Mouse (Mus musculus): Measurements from ENCODE around the gene Arhgap4. TPM values are rescaled to one million over a fixed set of nuclear protein-coding genes. Genes with fewer than 3 reads are reported as not detected.
A peak's percentile ranks its signal among the peaks of the same experiment; 100 is the strongest.

Gene Arhgap4
- 2.7 TPM in 2 replicates for polyA plus RNA-seq (2015; fragmentation: Nextera tagmentation; extraction: Ambion mirVana)

DNA sequence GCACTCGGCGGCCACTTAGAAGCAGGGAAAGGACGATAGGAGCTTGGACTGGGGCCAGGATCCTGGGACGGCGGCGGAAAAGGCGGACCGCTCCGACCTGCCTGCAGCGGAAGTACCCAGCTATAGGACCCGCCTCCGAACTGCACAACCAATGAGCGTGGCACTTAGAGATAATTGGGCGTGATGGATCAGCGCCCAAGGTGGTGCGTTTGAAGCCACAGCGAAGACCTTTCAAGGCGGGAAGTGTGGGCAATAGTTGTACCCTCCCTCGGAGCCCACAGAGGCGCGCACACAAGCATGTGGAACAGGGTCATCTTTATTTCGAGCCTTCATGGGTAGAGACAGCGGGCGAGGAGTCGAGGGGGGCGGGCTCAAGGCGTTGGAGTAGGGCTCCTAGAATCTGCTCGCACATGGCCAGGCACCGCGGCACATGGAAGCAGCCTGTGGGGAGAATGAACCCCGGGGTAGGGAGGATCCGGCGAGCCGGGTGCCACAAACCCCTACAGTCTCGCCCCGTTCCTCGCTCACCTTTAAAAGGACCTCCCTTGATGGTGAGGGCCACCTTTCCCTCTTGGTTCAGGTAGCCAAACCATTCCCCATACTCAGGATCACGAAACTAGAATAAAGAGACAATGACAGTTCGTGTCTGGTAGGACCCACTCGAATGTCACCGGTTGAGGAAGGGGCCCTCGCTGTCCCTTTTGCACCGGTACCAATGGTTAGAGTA is at the start of gene Arhgap4, which contains the start of gene Naa10:
Arhgap4 (minus strand) TSS at position 48 of the 727 bp plus-strand sequence.
Naa10 (minus strand) TSS at position 122 of the 727 bp plus-strand sequence.
- peak within 1 kb of the TSS; percentile 76 for H3K9ac ChIP-seq (ENCODE audit: low read depth, low read length)
- H3K9me3 ChIP-seq (ENCODE audit: control insufficient read depth, low read length): no peaks in the 10 kb centered on the region
- ATAC-seq: peak; percentile 99
- no peaks in the 10 kb centered on the region for H3K36me3 ChIP-seq (ENCODE audit: control insufficient read depth, insufficient read depth, low read length)
- H3K27ac ChIP-seq (ENCODE audit: low read depth, low read length): peak within 1 kb of the TSS; percentile 82
- peak within 1 kb of the TSS; percentile 75 for H3K4me2 ChIP-seq (ENCODE audit: low read length)
- H3K4me3 ChIP-seq (ENCODE audit: low read length): peak within 1 kb of the TSS; percentile 60
- no peaks in the 10 kb centered on the region for H3K4me1 ChIP-seq (ENCODE audit: control insufficient read depth, insufficient read depth, low read depth, low read length)
- 16% methylated on average over 43 of the region's 43 CpGs for whole genome bisulfite sequencing
- no peaks in the 10 kb centered on the region for H3K27me3 ChIP-seq (replicated peaks; ENCODE audit: control insufficient read depth, insufficient read depth, low read length)

DNA sequence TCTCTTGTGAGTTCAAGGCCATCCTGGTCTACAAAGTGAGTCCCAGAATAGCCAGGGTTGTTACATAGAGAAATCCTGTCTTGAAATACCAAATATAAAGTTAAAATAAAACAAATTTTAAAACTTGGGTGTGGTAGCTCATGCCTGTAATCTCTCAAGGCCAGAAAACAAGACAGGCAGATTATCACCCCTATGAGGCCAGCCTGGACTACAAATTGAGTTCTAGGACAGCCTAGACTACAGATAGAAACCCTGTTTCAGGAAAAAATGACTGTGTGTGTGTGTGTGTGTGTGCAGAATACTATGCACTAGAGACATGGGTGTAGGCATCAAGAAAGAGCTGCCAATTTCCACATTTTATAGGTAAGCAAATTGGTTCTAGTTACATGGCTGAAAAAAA is 49.1 kb upstream of the Arhgap4 start:
- no peak overlapping the region for H3K4me3 ChIP-seq (ENCODE audit: low read length)
- no peaks in the 10 kb centered on the region for H3K27me3 ChIP-seq (replicated peaks; ENCODE audit: control insufficient read depth, insufficient read depth, low read length)
- no peak overlapping the region for H3K9ac ChIP-seq (ENCODE audit: low read depth, low read length)
- H3K4me1 ChIP-seq (ENCODE audit: control insufficient read depth, insufficient read depth, low read depth, low read length): no peaks in the 10 kb centered on the region
- no peaks in the 10 kb centered on the region for H3K36me3 ChIP-seq (ENCODE audit: control insufficient read depth, insufficient read depth, low read length)
- no peak overlapping the region for H3K27ac ChIP-seq (ENCODE audit: low read depth, low read length)
- no peaks in the 10 kb centered on the region; the same call in 1 of the 2 replicates for H3K9me3 ChIP-seq (ENCODE audit: control insufficient read depth, low read length)
- ATAC-seq: no peak
- no peak overlapping the region for H3K4me2 ChIP-seq (ENCODE audit: low read length)

DNA sequence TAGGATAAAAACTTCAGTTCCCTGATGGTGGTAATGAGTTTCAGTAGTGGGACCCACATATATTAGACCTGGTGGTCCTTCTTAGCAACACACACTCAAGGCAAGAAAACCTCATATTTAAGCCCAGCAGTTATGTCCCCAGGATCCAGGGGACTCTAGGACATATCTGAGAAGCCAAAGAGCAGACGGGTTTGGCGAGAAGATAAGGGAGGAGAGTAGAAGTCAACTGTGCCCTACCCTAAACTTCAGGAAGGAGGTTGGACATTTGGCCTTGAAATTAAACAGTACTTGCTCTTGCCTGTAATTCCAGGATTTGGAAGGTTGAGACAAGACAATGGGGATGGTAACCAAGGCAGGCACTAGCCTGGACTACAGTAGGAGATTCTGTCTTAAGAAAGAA is 48.1 kb upstream of the Arhgap4 start:
- H3K9ac ChIP-seq (ENCODE audit: low read depth, low read length): no peak overlapping the region
- peaks cover under 1% of the 10 kb centered on the region; the same call in 1 of the 2 replicates for H3K4me1 ChIP-seq (ENCODE audit: control insufficient read depth, insufficient read depth, low read depth, low read length)
- no peaks in the 10 kb centered on the region for H3K36me3 ChIP-seq (ENCODE audit: control insufficient read depth, insufficient read depth, low read length)
- H3K4me2 ChIP-seq (ENCODE audit: low read length): no peak overlapping the region
- no peak for ATAC-seq
- WGBS: 92% methylated on average over 2 of the region's 2 CpGs
- no peaks in the 10 kb centered on the region for H3K27me3 ChIP-seq (replicated peaks; ENCODE audit: control insufficient read depth, insufficient read depth, low read length)
- no peak overlapping the region for H3K4me3 ChIP-seq (ENCODE audit: low read length)
- H3K9me3 ChIP-seq (ENCODE audit: control insufficient read depth, low read length): no peaks in the 10 kb centered on the region; the same call in 1 of the 2 replicates
- H3K27ac ChIP-seq (ENCODE audit: low read depth, low read length): no peak overlapping the region

DNA sequence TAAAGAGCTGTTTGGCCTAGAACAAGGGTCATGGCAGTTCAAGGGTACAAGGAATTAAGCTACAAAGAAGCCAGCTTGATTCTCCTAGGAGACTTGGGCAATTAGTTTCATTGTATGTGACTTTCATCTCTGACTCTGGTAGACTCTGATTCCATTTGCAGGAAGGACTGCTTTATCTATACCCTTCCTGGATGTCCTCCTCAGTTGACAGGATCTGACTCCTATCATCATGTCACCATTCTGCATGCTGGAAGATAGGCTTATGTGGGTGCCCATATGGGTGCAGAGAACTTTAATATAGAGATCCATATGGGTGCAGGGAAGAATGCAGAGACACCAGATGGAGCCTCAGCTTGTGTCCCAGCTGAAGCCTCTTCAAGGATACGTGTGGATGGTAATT is 47.5 kb upstream of the Arhgap4 start:
- Histone ChIP-seq H3K27me3 (replicated peaks; ENCODE audit: control insufficient read depth, insufficient read depth, low read length) (no peaks in the 10 kb centered on the region), H3K36me3 (ENCODE audit: control insufficient read depth, insufficient read depth, low read length) (no peaks in the 10 kb centered on the region), H3K4me1 (ENCODE audit: control insufficient read depth, insufficient read depth, low read depth, low read length) (peaks cover 6% of the 10 kb centered on the region), H3K4me3 (ENCODE audit: low read length) (no peak overlapping the region), H3K9me3 (ENCODE audit: control insufficient read depth, low read length) (no peaks in the 10 kb centered on the region; the same call in 1 of the 2 replicates), H3K4me2 (ENCODE audit: low read length) (no peak overlapping the region), H3K27ac (ENCODE audit: low read depth, low read length) (no peak overlapping the region; the same call in 1 of the 2 replicates), H3K9ac (ENCODE audit: low read depth, low read length) (no peak overlapping the region)
- 77% methylated on average over 1 of the region's 1 CpGs for WGBS
- no peak for ATAC-seq

DNA sequence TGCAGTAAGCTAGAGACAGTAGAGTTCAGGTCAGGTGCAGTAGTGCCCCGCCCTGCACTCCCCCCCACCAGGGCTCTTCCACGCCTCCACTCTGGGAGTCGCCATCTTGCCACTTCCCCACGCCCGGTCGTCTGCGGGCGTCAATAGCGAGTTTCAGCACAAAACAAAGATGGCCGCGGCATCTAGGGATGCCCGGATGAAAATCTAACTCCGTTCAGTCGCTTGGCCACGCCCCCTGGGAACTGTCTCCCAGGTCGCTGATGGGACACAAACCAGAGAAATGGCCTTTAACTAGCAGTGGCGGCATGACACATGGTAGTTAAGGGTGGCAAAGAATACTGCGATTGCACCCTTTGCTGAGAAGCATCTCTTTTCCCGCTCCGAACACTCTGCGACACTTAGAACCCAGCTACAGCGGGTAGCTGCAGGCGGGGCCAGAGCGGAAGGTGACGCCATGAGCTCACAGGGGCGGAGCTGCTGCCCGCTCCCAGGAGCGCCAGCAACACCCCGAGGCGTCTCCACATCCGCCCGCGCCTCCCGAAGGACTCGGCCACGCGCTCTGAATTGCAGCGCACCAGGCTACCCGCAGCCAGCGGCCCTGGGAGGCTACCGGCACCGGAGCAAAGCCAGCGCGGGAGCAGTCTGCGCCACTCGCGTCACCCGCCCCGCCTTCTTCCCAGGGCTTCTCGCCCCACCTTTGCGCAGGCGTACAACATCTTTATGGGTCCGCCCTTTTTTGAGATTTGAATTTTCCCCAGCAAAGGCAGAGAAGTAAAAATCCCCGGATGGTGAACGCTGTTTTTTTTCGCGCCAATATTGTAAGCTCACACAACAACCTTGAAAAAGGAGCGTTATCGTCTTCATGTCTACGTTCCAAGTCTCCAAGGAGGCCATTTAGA is 45.8 kb upstream of the Arhgap4 start:
- Histone ChIP-seq H3K27me3 (replicated peaks; ENCODE audit: control insufficient read depth, insufficient read depth, low read length) (no peaks in the 10 kb centered on the region), H3K9ac (ENCODE audit: low read depth, low read length) (peak overlapping the region; percentile 71), H3K4me3 (ENCODE audit: low read length) (peak overlapping the region; percentile 63), H3K9me3 (ENCODE audit: control insufficient read depth, low read length) (no peaks in the 10 kb centered on the region; the same call in 1 of the 2 replicates), H3K27ac (ENCODE audit: low read depth, low read length) (peak overlapping the region; percentile 98), H3K36me3 (ENCODE audit: control insufficient read depth, insufficient read depth, low read length) (no peaks in the 10 kb centered on the region), H3K4me1 (ENCODE audit: control insufficient read depth, insufficient read depth, low read depth, low read length) (peaks cover 22% of the 10 kb centered on the region), H3K4me2 (ENCODE audit: low read length) (peak overlapping the region; percentile 54)
- peak; percentile 88 for ATAC-seq
- 18% methylated on average over 44 of the region's 60 CpGs for WGBS

DNA sequence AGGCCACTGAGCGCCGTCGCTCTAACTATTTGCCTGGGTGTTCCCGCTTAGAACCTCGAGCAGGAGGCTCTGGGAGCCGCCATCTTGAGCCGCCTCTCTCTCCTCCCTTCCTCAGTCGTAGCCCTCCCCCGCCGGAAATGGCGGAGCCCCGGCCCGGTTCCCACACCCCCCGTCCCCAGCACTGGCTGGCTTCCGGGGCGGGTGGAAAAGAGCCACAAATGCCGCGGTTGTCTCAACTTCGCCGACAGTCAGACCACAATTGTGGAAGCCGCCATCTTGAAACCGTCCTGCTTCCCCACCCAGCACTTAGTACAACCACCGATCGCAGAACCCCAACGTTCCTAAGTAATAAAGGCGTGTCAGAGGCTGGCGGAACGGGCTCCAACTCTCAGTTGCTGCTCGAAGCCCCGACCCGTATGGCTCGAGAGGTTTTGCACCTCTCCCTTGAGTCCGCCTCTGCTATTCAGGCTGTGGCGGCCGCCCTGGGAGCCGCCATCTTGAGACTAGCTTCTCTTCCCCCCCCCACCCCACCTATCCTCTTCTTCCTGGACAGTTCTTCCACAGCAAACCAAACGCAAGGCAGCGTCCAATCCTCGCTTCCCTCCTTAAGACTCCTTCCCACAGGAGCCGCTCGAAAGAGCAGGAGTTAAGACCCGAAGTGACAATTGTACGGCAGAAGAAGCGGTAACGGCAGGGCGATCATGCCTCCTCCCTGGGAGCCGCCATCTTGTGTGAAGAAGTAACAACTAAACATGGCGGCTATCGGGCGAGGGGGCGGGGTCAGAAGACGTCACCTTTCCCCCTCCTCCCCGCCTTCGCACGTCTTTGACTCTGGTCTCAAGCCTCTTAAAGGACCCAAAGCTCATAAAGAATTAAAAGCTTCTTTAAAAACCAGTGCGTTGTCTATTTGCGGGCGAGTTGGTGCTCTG is 44.8 kb upstream of the Arhgap4 start, which contains the start of gene Hcfc1:
Hcfc1 (minus strand) TSS at position 110 of the 929 bp plus-strand sequence.
- Histone ChIP-seq H3K27ac (ENCODE audit: low read depth, low read length) (peak within 1 kb of the TSS; percentile 98), H3K9ac (ENCODE audit: low read depth, low read length) (peak within 1 kb of the TSS; percentile 70), H3K36me3 (ENCODE audit: control insufficient read depth, insufficient read depth, low read length) (no peaks in the 10 kb centered on the region), H3K27me3 (replicated peaks; ENCODE audit: control insufficient read depth, insufficient read depth, low read length) (no peaks in the 10 kb centered on the region), H3K4me3 (ENCODE audit: low read length) (peak within 1 kb of the TSS; percentile 63), H3K4me1 (ENCODE audit: control insufficient read depth, insufficient read depth, low read depth, low read length) (peaks cover 22% of the 10 kb centered on the region), H3K4me2 (ENCODE audit: low read length) (peak within 1 kb of the TSS; percentile 77), H3K9me3 (ENCODE audit: control insufficient read depth, low read length) (no peaks in the 10 kb centered on the region; the same call in 1 of the 2 replicates)
- ATAC-seq: peak; percentile 80
- WGBS: 21% methylated on average over 56 of the region's 58 CpGs

DNA sequence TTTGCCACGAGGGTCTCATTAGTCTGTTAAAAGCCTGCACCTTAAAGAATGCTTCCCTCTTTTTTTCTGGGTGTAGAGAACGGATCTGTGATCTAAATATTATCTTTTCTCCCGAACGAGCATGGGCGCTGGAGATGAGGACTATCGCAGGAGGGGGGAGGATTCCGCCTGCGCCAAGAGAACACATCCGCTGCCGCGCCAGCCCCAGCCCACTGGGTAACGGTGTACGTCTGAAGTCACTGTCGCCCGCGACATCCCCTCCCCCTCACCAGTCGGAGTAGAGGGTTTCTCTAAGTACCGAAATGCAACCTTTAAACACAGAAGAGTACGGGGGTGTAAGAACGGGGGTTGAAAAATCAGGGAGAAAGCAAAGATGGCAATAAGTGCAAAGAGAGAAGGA is 43.6 kb upstream of the Arhgap4 start:
- H3K27ac ChIP-seq (ENCODE audit: low read depth, low read length): no peak overlapping the region; the same call in 1 of the 2 replicates
- H3K9me3 ChIP-seq (ENCODE audit: control insufficient read depth, low read length): no peaks in the 10 kb centered on the region; the same call in 1 of the 2 replicates
- H3K4me2 ChIP-seq (ENCODE audit: low read length): peak overlapping the region; percentile 77
- peaks cover 22% of the 10 kb centered on the region for H3K4me1 ChIP-seq (ENCODE audit: control insufficient read depth, insufficient read depth, low read depth, low read length)
- 23% methylated on average over 20 of the region's 20 CpGs for WGBS
- ATAC-seq: no peak
- no peaks in the 10 kb centered on the region for H3K27me3 ChIP-seq (replicated peaks; ENCODE audit: control insufficient read depth, insufficient read depth, low read length)
- H3K9ac ChIP-seq (ENCODE audit: low read depth, low read length): peak overlapping the region; percentile 70
- H3K36me3 ChIP-seq (ENCODE audit: control insufficient read depth, insufficient read depth, low read length): no peaks in the 10 kb centered on the region
- peak overlapping the region; percentile 63 for H3K4me3 ChIP-seq (ENCODE audit: low read length)

DNA sequence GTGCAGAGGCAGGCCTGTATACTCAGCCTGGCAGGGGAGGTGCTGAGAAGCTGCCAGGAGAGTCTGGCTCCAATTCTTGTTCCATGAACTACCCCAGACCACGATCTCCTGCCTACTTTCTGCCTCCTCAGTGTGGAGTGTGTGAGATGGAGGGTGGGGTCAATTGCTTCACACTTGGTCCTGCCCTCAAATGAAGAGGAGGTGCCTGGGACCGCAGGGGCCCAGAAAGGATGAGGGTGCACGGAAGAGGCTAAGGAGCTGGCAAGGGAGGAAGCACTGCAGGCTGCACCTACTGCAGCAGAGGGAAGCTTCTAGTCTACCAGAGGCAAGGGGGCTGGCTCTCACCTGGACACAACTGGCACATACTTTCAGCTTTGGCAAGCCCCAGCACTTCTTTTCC is 42.7 kb upstream of the Arhgap4 start:
- peak overlapping the region; percentile 63 for H3K4me3 ChIP-seq (ENCODE audit: low read length)
- H3K27me3 ChIP-seq (replicated peaks; ENCODE audit: control insufficient read depth, insufficient read depth, low read length): no peaks in the 10 kb centered on the region
- ATAC-seq: no peak
- peaks cover 2% of the 10 kb centered on the region; the same call in 1 of the 2 replicates for H3K36me3 ChIP-seq (ENCODE audit: control insufficient read depth, insufficient read depth, low read length)
- no peaks in the 10 kb centered on the region; the same call in 1 of the 2 replicates for H3K9me3 ChIP-seq (ENCODE audit: control insufficient read depth, low read length)
- H3K27ac ChIP-seq (ENCODE audit: low read depth, low read length): peak overlapping the region; percentile 23
- peak overlapping the region; percentile 77 for H3K4me2 ChIP-seq (ENCODE audit: low read length)
- peak overlapping the region; percentile 61 for H3K9ac ChIP-seq (ENCODE audit: low read depth, low read length)
- peaks cover 22% of the 10 kb centered on the region for H3K4me1 ChIP-seq (ENCODE audit: control insufficient read depth, insufficient read depth, low read depth, low read length)
- WGBS: 48% methylated on average over 3 of the region's 3 CpGs
